23 mouse cellular contexts compared by ENCODE assay signal in genomic region chr6:50859162-50859561, GRCm38 (mm10).
DNase-seq lines count a peak whose midpoint lies in the region; ATAC-seq lines count a peak whose summit lies in the region.
"Had no signal": no experiment of that assay in that cellular context is flagged by ENCODE, and none has a peak within 500 bp of the region (broad histone marks: within the 10 kb centered on the region; RNA-seq: fewer than 3 reads in every experiment).

No protein-coding gene starts in this region.

- 64% methylated on average over 4 of the region's 4 CpGs for WGBS in liver, embryonic 12.5 days (ENCODE audit: insufficient replicate concordance)

- H3K36me3 ChIP-seq in liver, embryonic 12.5 days, result no peaks in the 10 kb centered on the region
- H3K36me3 ChIP-seq: embryonic facial prominence, embryonic 15.5 days; forebrain, embryonic 10.5 days; heart, embryonic 13.5 days; hindbrain, embryonic 12.5 days had no signal

- no peaks in the 10 kb centered on the region for H3K27me3 ChIP-seq in liver, embryonic 12.5 days (replicated peaks)
- H3K27me3 ChIP-seq: embryonic facial prominence, embryonic 15.5 days; hindbrain, embryonic 12.5 days had no signal

- no peak overlapping the region for H3K27ac ChIP-seq in liver, embryonic 12.5 days
- H3K27ac ChIP-seq: embryonic facial prominence, embryonic 15.5 days; forebrain, embryonic 10.5 days; gastrocnemius, adult 2 months; heart, embryonic 13.5 days; hindbrain, embryonic 12.5 days had no signal

- no peak overlapping the region for H3K4me3 ChIP-seq in liver, embryonic 12.5 days
- H3K4me3 ChIP-seq: embryonic facial prominence, embryonic 15.5 days; erythroblast, embryonic 14.5 days; forebrain, embryonic 10.5 days; gastrocnemius, adult 2 months; heart, embryonic 13.5 days; hindbrain, embryonic 12.5 days had no signal

- H3K9me3 ChIP-seq in liver, embryonic 12.5 days (replicated peaks), result no peaks in the 10 kb centered on the region
- H3K9me3 ChIP-seq: embryonic facial prominence, embryonic 15.5 days; forebrain, embryonic 10.5 days; heart, embryonic 13.5 days; hindbrain, embryonic 12.5 days had no signal

- peak; percentile 57 for ATAC-seq in activated CD4-positive, CD25-positive, alpha-beta regulatory T cell, adult 4 months
- no peak for ATAC-seq in liver, embryonic 12.5 days
- ATAC-seq: forebrain, embryonic 14.5 days; hindbrain, embryonic 16.5 days; Patski had no signal

- no peaks in the 10 kb centered on the region for H3K4me1 ChIP-seq in liver, embryonic 12.5 days
- H3K4me1 ChIP-seq: embryonic facial prominence, embryonic 15.5 days; forebrain, embryonic 10.5 days; heart, embryonic 13.5 days; hindbrain, embryonic 12.5 days had no signal

- H3K9ac ChIP-seq in liver, embryonic 12.5 days, result no peak overlapping the region
- H3K9ac ChIP-seq: embryonic facial prominence, embryonic 15.5 days; heart, embryonic 13.5 days; hindbrain, embryonic 12.5 days had no signal

- no peak overlapping the region for H3K4me2 ChIP-seq in liver, embryonic 12.5 days
- H3K4me2 ChIP-seq: embryonic facial prominence, embryonic 15.5 days; heart, embryonic 13.5 days; hindbrain, embryonic 12.5 days had no signal

- peak; percentile 3 for DNase-seq in lung, postnatal 36 days
- no peak for DNase-seq in lung, postnatal 14 days
- DNase-seq in CD4-positive, CD25-positive, alpha-beta regulatory T cell, adult 2 months (ENCODE audit: low read depth, low spot score), result peak; percentile 29
- peak; percentile 27 for DNase-seq in naive thymus-derived CD4-positive, alpha-beta T cell, adult 2 months (ENCODE audit: low read depth)
- DNase-seq in layer of hippocampus, adult 9-10 months (ENCODE audit: low spot score), result no peak
- DNase-seq: adrenal gland, adult 2 months; adrenal gland, postnatal 25 days; cerebellum, adult 8-10 months; cerebellum, postnatal 14 days; embryo, embryonic 11 days; gastrocnemius, adult 2 months; gastrocnemius, postnatal 25 days; heart, postnatal 4 days had no signal

Comparison
In these comparisons a context has a peak if more than half of its experiments do, and no peak if none do; other contexts are left out.
1. DNase-seq: peak in lung, postnatal 36 days (single experiment), CD4-positive, CD25-positive, alpha-beta regulatory T cell, adult 2 months (single experiment) and naive thymus-derived CD4-positive, alpha-beta T cell, adult 2 months (single experiment); none in lung, postnatal 14 days (single experiment) and layer of hippocampus, adult 9-10 months (single experiment).